Mouse (Mus musculus): ENCODE results near the gene Mical3. TPM values are rescaled to one million over a fixed set of nuclear protein-coding genes. Genes with fewer than 3 reads are reported as not detected.

Mical3 gene
- polyA plus RNA-seq, 1 experiment from 2014 or later = 28.6 TPM

DNA sequence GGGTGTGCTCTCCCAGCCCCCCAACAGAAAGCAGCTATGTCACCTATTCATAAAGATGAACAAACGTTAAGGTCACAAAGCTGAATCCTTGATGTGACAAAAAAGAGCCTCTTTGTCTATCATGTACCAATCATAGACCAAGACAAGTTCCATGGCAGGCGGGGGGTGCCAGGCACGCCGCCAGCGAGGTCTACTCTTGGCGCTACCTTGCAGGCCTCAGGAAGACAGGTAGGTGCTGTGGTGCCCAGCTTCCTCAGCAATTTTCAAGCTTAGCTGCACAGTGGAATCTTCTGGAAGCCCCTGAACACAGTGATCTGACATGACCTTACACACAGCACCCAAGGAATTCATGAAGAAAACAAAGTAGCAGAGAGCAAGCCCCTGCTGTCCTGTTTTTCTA lies 224.3 kb downstream of the Mical3 start:
- no peaks in the 10 kb centered on the region for H3K4me1 ChIP-seq
- ATAC-seq (replicated peaks) = no peak
- H3K9ac ChIP-seq (replicated peaks) = no peak overlapping the region
- H3K4me3 ChIP-seq = no peak overlapping the region
- no peaks in the 10 kb centered on the region for H3K27me3 ChIP-seq
- H3K4me2 ChIP-seq (replicated peaks) = no peak overlapping the region
- 92% methylated on average over 6 of the region's 6 CpGs for WGBS
- no peak overlapping the region for H3K27ac ChIP-seq (replicated peaks)
- H3K9me3 ChIP-seq = no peaks in the 10 kb centered on the region
- no peaks in the 10 kb centered on the region for H3K36me3 ChIP-seq

GRCm38 (mm10) chr6:120905111-120905510 lies 225.7 kb downstream of the Mical3 start:
- Histone ChIP-seq H3K4me2 (replicated peaks) (no peak overlapping the region), H3K27me3 (no peaks in the 10 kb centered on the region), H3K4me1 (no peaks in the 10 kb centered on the region), H3K36me3 (no peaks in the 10 kb centered on the region), H3K9ac (replicated peaks) (no peak overlapping the region), H3K9me3 (no peaks in the 10 kb centered on the region), H3K27ac (replicated peaks) (no peak overlapping the region), H3K4me3 (no peak overlapping the region)
- no peak for ATAC-seq (replicated peaks)
- 80% methylated on average over 5 of the region's 5 CpGs for WGBS

DNA sequence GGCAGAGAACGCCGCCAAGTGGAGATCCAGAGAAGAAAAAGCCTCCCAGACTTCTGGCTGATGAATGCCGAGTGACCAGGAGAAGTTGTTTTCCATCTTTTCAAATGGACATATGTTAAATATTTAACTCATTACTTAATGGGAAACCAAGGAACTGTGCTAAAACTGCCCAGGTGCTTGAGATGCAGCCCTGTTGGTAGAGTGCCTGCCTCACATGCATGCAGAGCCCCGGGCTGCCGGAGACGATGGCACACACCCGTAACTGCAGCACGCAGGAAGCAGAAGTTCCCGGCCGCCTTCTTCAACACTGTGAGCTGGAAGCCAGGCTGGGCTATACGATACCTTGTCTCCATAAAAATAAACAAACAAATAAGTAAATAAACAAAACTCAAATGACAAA lies 226.8 kb downstream of the Mical3 start:
- ATAC-seq (replicated peaks) = no peak
- no peak overlapping the region for H3K4me3 ChIP-seq
- H3K9ac ChIP-seq (replicated peaks) = no peak overlapping the region
- no peak overlapping the region for H3K27ac ChIP-seq (replicated peaks)
- H3K4me1 ChIP-seq = no peaks in the 10 kb centered on the region
- H3K4me2 ChIP-seq (replicated peaks) = no peak overlapping the region
- WGBS = 89% methylated on average over 11 of the region's 11 CpGs
- no peaks in the 10 kb centered on the region for H3K36me3 ChIP-seq
- no peaks in the 10 kb centered on the region for H3K9me3 ChIP-seq
- no peaks in the 10 kb centered on the region for H3K27me3 ChIP-seq

- no peak overlapping the region for H3K27ac ChIP-seq (replicated peaks)
- no peaks in the 10 kb centered on the region for H3K36me3 ChIP-seq
- no peak overlapping the region for H3K4me2 ChIP-seq (replicated peaks)
- no peaks in the 10 kb centered on the region for H3K4me1 ChIP-seq
- WGBS = 59% methylated on average over 5 of the region's 5 CpGs
- H3K9ac ChIP-seq (replicated peaks) = no peak overlapping the region
- no peaks in the 10 kb centered on the region for H3K9me3 ChIP-seq
- no peak for ATAC-seq (replicated peaks)
- H3K27me3 ChIP-seq = no peaks in the 10 kb centered on the region
- H3K4me3 ChIP-seq = no peak overlapping the region
Measured at GRCm38 (mm10) chr6:120903450-120903912, 227.3 kb downstream of the Mical3 start.

- Histone ChIP-seq H3K9me3 (no peaks in the 10 kb centered on the region), H3K4me3 (no peak overlapping the region), H3K27ac (replicated peaks) (no peak overlapping the region), H3K4me2 (replicated peaks) (no peak overlapping the region), H3K4me1 (no peaks in the 10 kb centered on the region), H3K36me3 (no peaks in the 10 kb centered on the region), H3K27me3 (no peaks in the 10 kb centered on the region), H3K9ac (replicated peaks) (no peak overlapping the region)
- WGBS = 90% methylated on average over 14 of the region's 14 CpGs
- no peak for ATAC-seq (replicated peaks)
Measured at GRCm38 (mm10) chr6:120901776-120902645, 228.8 kb downstream of the Mical3 start.

GRCm38 (mm10) chr6:120898188-120898833 lies 232.5 kb downstream of the Mical3 start:
- Histone ChIP-seq H3K4me1 (no peaks in the 10 kb centered on the region), H3K27ac (replicated peaks) (no peak overlapping the region), H3K36me3 (peaks cover 5% of the 10 kb centered on the region), H3K9ac (replicated peaks) (no peak overlapping the region), H3K9me3 (no peaks in the 10 kb centered on the region), H3K4me2 (replicated peaks) (no peak overlapping the region), H3K4me3 (no peak overlapping the region), H3K27me3 (no peaks in the 10 kb centered on the region)
- peak; percentile 49; the same call in 1 of the 2 replicates for ATAC-seq (replicated peaks)
- 69% methylated on average over 6 of the region's 6 CpGs for WGBS

GRCm38 (mm10) chr6:120894524-120894923 lies 236.3 kb downstream of the Mical3 start:
- Histone ChIP-seq H3K9me3 (no peaks in the 10 kb centered on the region), H3K4me1 (no peaks in the 10 kb centered on the region), H3K27me3 (no peaks in the 10 kb centered on the region), H3K4me2 (replicated peaks) (no peak overlapping the region), H3K36me3 (peaks cover 13% of the 10 kb centered on the region), H3K4me3 (no peak overlapping the region), H3K27ac (replicated peaks) (no peak overlapping the region), H3K9ac (replicated peaks) (no peak overlapping the region)
- WGBS = 93% methylated on average over 9 of the region's 9 CpGs
- no peak for ATAC-seq (replicated peaks)

DNA sequence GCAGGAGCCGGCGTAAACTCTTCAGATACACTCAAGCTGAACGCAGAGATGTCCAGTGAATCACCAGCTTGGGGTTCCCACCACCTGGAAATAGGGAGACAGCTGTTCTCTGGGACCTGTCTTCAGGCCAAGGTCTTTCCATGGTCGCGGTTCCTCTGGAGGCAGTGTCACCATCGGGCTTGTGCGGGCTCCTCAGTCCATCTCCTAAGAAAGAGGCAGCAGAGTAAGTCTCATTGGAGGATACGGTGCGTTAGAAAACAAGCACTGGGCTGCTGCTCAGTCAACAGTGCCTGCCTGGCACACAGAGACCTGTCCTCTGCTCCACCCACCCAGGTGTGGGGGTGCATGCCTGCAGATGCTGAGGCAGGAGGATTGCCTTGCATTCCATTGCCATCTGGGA lies 236.7 kb downstream of the Mical3 start:
- H3K36me3 ChIP-seq = peaks cover 13% of the 10 kb centered on the region
- 95% methylated on average over 9 of the region's 9 CpGs for WGBS

GRCm38 (mm10) chr6:120886696-120887095 lies 244.1 kb downstream of the Mical3 start:
- Histone ChIP-seq H3K9ac (replicated peaks) (no peak overlapping the region), H3K27ac (replicated peaks) (no peak overlapping the region), H3K36me3 (peaks cover 25% of the 10 kb centered on the region), H3K27me3 (no peaks in the 10 kb centered on the region), H3K9me3 (no peaks in the 10 kb centered on the region), H3K4me1 (no peaks in the 10 kb centered on the region), H3K4me2 (replicated peaks) (no peak overlapping the region), H3K4me3 (no peak overlapping the region)
- 92% methylated on average over 17 of the region's 17 CpGs for WGBS
- ATAC-seq (replicated peaks) = no peak

More for the DNA sequence above, 236.7 kb downstream of the Mical3 start:
- no peak overlapping the region for H3K27ac ChIP-seq (replicated peaks)
- ATAC-seq (replicated peaks) = no peak
- no peaks in the 10 kb centered on the region for H3K27me3 ChIP-seq
- H3K4me3 ChIP-seq = no peak overlapping the region
- H3K9me3 ChIP-seq = no peaks in the 10 kb centered on the region
- H3K9ac ChIP-seq (replicated peaks) = no peak overlapping the region
- no peaks in the 10 kb centered on the region for H3K4me1 ChIP-seq
- H3K4me2 ChIP-seq (replicated peaks) = no peak overlapping the region

DNA sequence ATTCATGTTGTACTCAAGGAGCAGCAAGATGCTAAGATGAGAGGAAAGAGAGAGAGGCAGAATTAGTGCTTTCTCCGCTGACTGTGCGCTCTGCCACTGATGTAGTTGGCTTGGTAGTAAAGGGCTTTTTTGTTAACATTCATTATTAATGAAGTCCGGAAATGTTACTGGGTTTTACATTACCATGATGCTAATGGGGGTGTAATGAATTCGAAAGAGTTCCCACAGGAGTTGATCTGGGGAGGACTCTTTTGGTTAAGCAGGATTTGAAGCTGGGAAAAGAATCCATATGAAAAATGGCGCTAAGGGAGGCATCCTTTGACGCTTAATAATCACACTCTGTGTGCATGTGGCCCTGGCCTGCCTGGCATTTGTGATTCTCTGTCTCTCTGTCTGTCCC lies 246.4 kb downstream of the Mical3 start:
- Histone ChIP-seq H3K9me3 (no peaks in the 10 kb centered on the region), H3K4me3 (no peak overlapping the region), H3K36me3 (peaks cover 29% of the 10 kb centered on the region), H3K4me2 (replicated peaks) (no peak overlapping the region), H3K4me1 (no peaks in the 10 kb centered on the region), H3K27me3 (no peaks in the 10 kb centered on the region), H3K27ac (replicated peaks) (no peak overlapping the region), H3K9ac (replicated peaks) (no peak overlapping the region)
- no peak for ATAC-seq (replicated peaks)
- WGBS = 72% methylated on average over 6 of the region's 6 CpGs

Measured in forebrain, embryonic 15.5 days (tissue).